17 mouse cellular contexts compared by ENCODE assay signal in the genomic region with DNA sequence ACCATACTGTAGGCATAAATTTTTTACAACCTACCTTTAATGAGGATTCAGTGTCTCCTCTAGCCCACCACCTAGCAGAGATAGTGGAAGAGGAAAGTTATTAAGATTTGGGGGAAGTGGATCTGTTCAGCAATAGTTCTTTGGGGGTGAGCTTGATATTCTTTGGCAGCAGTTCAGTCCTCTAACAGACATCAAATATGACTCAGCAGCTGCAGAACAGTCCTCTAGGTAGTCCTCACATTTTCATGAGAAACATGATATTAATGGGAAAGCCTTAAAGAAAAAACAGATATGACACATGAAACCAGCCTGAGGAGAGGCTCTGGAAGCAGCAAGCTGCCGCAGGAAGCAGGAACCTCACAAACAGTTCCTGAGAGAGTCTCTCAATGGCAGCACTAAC.
"Had no signal": no experiment of that assay in that cellular context is flagged by ENCODE, and none has a peak within 500 bp of the region (broad histone marks: within the 10 kb centered on the region; RNA-seq: fewer than 3 reads in every experiment).

No protein-coding gene starts in this region.

- H3K27me3 ChIP-seq: lung, embryonic 15.5 days; megakaryocyte, embryonic 14.5 days; midbrain, embryonic 12.5 days; neural tube, embryonic 12.5 days; stomach, embryonic 15.5 days had no signal

- DNase-seq: lung, adult 2 months; lung, postnatal 14 days; lung, postnatal 36 days; midbrain, embryonic 14.5 days; right cerebral cortex, postnatal 14 days; thymus, adult 18-20 months; thymus, postnatal 14 days; thymus, postnatal 36 days had no signal

- H3K4me1 ChIP-seq: lung, embryonic 15.5 days; megakaryocyte, embryonic 14.5 days; midbrain, embryonic 12.5 days; neural tube, embryonic 12.5 days; stomach, embryonic 15.5 days had no signal

- H3K4me2 ChIP-seq: lung, embryonic 15.5 days; midbrain, embryonic 12.5 days; neural tube, embryonic 12.5 days; stomach, embryonic 15.5 days had no signal

- H3K4me3 ChIP-seq: lung, embryonic 15.5 days; megakaryocyte, embryonic 14.5 days; midbrain, embryonic 12.5 days; neural tube, embryonic 12.5 days; stomach, embryonic 15.5 days had no signal

- ATAC-seq: lung, postnatal 0 days; midbrain, embryonic 16.5 days had no signal

- H3K9me3 ChIP-seq: lung, embryonic 15.5 days; stomach, embryonic 15.5 days had no signal

- H3K9ac ChIP-seq: lung, embryonic 15.5 days; midbrain, embryonic 12.5 days; neural tube, embryonic 12.5 days; stomach, embryonic 15.5 days had no signal

- H3K36me3 ChIP-seq: lung, embryonic 15.5 days; midbrain, embryonic 12.5 days; neural tube, embryonic 12.5 days; stomach, embryonic 15.5 days had no signal

- H3K27ac ChIP-seq: lung, embryonic 15.5 days; macrophage; midbrain, embryonic 12.5 days; neural tube, embryonic 12.5 days; stomach, embryonic 15.5 days; stomach, postnatal 0 days had no signal
